Mouse (Mus musculus) kidney, adult 9 months (tissue): Measurements from ENCODE around the gene Fam221b.

Source experiments
- DNase-seq: peaks from one replicate; pipeline ENCODE4 v3.0.0; 2022

The Fam221b gene

DNA sequence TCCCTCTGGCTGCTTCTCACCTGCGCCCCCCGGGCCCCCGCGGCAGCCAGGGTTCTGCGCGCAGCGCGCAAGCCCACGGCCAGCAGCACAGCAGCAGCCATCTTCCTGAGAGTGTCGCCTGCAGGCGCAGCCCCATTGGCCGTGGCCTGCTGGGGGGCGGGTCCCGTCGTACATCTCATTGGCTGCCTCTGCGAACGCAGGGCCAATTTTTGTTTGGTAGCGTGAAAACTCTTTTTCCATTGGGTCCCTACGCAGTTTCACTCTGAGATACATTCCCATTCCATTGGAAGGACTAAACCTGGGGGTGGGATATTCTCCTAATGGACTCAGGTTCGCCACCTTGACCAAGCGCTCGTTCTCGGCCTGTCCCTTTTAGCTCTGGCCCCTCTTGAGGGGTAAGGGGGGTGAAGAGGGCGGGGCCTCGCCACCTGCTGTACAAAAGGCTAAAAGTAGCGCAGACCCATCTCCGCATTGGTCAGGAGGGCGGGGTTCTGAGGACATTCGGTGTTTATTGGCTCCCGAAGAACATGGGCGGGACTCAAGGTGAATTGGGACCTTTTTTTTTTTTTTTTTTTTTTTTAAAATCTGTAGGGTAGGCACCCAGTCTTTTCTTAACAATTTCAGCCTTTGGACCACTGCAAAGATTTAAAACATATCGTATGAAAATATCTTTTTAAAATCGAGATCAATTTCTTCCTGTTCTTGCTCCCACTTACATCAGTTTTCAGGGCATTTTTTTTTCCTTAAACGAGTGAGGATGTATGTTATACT is 12.4 kb downstream of the Fam221b start, which contains the start of gene Hint2:
TSS of gene Hint2 (minus strand) at position 128 of the 771 bp plus-strand sequence.
- peak; percentile 99 for DNase-seq

DNA sequence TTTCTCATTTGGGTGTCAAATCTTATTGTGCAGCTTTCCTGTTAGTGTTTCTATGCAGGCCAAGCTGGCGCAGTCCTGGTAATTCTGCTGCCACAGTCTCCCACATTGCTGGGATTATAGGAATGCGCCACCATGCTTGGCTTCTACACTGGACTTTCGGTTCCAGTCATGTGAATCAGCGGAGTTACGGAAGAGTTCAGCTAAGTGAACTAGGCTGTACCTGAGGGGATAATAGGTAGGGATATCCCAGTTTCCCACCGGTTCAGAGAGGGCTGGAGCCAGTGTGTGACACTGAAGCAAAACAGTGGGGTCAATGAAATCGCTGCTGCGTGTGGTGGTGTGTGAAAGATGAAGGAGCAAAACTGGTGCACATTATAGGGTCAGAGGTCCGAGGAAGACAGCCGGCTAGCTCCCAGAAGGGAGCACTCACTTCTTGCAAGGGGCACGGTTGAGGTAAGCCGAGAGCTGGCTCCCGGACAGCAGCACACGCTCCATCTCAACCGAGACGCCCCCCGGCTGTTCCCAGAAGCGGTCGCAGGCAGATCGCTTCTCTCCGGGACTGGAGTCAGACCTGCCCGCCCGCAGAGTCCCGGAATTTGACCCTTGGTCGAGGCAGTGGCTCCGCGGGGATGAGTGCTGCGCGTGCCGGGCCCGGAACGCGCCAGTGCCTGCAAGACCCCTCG is 13.1 kb downstream of the Fam221b start:
- peak; percentile 75 for DNase-seq

DNA sequence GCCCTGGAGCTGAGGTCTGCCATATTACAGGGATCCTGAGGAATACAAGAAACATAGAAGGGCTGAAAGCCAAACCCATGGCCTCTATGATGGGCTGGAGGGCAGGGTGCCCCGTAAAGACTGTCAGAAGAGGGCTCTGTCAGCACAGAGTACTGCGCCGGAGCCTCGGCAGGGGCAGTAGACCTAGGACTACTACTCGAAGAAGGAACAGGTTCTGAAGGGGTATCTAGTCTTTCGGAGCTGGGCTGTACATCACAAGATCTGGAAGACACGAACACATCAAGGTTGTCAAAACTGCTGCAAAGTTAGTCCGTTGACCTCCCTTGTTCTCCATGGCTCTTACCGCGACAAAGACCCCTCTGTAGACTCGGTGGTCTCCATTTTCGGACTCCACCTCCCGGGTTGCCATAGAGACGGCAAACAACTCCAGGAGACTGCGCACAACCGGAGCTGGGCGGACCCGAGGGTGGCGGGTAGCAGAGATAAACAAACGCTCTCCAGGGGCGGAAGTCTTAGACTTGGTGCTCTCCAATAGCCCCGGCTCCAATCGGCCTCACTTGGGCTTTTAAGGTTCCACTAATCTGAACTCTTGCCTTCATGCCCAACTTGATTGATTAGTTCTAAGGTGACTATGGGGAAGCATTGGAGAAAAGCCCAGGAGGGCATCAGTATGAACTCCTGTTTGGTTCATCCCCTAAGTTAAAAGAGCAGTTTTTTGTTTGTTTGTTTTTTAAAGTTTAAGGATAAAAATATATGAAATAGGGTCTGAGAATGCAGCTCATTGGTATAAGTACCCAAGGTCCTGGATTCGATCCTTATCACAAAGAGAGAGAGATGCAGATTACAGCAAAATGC is 15.6 kb downstream of the Fam221b start, which contains the start of gene Spag8:
TSS of gene Spag8 (minus strand) at position 434 of the 855 bp plus-strand sequence.
- DNase-seq = no peak

DNA sequence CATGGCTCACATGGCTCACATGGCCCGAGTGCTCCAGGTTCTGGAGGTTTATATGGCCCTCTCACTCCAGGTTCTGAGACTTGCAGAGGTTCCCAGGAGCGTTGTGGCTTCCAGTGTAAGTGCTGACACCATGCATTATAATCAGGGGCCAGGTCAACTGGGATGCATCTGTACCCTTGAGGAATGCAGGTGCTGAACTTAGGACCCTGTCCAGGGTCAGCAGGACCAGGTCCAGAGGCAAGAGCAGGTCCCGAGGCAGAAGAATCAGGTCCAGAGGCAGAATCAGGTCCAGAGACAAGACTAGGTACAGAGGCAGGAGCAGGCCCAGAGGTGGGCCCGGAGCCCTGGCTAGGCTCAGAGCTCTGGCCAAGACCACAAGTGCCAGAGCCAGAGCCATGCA is 16.2 kb downstream of the Fam221b start:
- DNase-seq = peak; percentile 84

DNA sequence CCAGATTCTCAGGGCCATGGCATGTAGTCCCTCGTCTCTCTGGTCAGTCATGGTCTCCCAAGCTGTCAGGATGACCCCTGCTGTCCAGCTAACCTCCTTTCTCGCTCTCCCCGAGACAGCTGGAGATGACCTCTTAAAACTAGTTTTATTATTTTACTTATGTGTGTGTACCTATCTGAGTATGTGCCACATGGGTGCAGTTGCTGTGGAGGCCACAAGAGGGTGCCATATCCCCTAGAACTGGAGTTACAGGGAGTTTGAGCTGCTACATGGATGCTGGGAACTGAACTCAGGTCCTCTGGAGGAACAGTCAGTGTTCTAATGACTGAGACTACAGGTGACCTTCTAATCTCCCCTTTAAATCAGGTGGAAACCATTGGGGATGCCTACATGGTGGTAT is 19.2 kb downstream of the Fam221b start:
- DNase-seq = no peak

DNA sequence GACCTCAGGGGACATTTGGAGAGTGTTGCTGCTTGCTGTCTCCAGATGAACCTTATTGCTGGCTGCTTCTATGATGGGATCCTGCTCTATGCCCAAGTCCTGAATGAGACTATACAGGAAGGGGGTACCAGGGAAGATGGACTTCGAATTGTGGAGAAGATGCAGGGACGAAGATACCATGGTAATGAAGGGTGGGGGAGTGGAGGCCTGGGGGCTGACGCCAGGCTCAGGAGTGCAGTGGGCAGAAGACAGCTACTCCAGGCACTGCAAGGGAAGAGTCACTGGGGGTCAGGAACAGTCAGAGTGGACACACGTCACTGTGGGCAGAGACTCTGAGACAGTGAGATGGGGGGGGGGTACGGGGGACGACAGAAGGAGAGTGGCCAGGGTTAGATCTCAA is 28.5 kb downstream of the Fam221b start:
- DNase-seq = no peak

DNA sequence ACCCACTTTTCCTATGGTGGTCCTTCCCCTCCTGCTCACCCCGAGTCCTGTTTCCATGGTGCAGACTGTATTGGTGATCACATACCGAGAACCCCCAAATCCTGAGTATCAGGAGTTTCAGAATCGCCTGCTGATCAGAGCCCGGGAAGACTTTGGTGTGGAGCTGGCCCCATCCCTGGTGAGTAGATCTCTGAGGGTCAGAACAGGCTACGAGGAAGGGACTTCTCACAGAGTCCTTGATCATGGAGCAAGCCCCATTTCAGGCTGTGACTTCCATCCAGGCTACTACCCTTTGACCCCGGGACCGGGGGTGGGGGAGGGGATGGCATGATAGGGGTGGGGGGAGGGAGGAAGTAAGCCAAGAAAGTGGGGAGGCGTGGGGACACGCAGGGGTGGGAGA is 28.9 kb downstream of the Fam221b start:
- no peak for DNase-seq

DNA sequence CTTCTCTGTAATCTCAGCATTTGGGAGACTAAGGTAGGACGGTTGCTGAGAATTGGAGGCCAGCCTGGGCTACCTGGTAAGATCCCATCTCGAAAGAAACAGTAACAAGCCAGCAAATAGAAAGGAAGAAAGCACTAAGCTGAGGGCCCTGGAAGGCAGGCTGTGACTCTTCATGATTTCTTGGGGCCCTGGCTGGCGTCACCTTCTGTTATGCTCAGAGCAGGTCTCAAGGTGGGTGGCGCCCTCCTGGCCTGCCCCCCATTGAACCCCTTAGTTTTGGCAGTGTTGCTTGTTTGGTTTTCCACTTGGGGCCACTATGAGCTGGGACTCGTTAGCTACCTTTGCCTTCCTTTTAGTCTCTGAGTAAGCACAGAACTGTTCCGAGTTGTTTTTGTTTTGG is 32.2 kb downstream of the Fam221b start:
- no peak for DNase-seq

DNA sequence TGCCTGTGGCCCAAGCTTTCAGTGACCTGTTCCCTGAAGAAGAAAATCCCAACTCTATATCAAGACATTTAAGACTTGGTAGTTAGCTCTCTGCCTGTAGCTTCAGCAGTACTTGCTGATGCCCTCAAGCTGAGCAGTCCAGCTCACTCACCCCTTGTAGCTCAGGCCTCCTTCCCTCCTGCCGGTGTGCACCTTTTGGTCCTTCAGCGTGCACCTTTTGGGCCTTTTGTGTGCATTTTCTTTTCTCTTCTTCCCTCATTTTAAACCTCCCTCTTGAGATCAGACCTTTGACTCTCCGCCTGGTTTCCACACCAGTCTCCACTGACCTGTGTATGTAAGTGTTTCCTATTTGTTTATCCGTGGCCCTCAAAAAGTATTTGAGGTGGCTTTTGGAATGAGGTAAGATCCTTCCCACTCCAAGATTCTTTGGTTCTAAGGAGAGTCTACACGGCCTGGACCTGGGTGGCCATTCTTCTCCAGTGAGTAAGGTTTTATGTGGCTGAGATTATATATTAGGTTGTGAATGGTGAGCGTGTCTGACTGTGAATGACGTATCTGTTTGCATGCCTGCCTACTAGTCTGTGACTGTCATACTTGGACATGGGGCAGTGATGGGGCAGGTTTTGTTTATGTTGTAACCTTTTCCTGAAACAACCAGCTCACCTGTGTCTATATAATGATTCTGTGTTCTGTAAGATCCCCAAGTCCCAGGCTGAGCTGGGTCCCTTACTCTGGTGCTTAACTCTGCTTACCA is 34.1 kb downstream of the Fam221b start:
- no peak for DNase-seq

DNA sequence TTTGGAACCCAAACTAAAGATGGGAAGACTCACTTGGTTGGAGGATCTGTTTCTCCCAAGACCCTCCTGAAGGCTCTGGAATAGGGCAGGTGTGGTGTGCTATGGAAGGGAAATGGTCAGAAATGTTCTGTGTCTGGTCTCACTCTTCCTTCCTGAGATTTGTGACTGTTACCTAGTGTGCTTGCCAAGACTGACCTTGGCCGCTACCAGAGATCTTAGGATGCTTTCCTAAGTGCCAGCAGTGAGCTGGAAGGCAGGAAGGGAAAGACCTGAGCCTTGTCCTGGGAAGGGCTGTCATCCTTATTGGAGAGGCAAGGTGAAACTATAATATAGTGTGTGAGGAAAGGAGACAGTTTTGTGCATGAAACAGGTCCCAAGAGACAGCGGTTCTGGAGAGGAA is 35.2 kb downstream of the Fam221b start:
- no peak for DNase-seq

DNA sequence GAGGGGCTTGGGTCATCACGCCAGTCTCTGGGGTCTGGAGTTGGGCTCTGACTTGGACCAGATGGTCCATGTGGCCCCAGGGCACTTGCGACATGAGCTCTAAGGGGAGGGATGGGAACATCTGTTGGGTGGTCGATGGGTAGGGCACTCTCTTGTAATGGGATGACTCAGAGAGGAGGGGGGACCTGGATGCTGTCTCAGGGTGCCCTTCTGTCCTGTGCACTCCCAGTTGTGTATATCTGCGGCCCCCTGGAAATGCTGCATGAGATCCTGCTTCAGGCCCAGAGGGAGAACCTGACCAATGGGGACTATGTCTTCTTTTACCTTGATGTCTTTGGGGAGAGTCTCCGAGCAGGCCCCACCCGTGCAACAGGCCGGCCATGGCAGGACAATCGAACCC is 35.6 kb downstream of the Fam221b start:
- no peak for DNase-seq

DNA sequence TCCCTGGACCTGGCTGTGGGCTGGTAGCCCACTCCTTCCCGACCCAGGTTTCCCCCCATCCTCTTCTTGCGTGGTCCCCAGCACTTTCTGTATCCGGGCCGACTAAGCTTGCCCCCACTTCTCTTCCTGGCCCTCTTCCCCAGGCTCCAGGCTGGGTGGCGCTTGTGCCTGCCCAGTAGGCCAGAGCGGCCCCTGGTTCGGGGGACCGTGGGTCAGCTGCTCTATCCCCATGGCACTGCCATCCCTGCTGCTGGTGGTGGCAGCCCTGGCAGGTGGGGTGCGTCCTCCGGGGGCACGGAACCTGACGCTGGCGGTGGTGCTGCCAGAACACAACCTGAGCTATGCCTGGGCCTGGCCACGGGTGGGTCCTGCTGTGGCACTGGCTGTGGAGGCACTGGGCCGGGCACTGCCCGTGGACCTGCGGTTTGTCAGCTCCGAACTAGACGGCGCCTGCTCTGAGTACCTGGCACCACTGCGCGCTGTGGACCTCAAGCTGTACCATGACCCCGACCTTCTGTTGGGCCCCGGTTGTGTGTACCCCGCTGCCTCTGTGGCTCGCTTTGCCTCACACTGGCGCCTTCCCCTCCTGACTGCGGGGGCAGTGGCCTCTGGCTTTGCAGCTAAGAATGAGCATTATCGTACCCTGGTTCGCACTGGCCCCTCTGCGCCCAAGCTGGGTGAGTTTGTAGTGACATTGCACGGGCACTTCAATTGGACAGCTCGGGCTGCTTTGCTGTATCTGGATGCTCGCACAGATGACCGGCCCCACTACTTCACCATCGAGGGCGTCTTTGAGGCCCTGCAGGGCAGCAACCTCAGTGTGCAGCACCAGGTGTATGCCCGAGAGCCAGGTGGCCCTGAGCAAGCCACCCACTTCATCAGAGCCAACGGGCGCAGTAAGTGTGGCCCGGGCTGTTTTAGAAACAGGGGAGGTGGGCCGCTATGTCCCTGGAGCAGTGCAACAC is 36.7 kb downstream of the Fam221b start:
- peak; percentile 33 for DNase-seq

DNA sequence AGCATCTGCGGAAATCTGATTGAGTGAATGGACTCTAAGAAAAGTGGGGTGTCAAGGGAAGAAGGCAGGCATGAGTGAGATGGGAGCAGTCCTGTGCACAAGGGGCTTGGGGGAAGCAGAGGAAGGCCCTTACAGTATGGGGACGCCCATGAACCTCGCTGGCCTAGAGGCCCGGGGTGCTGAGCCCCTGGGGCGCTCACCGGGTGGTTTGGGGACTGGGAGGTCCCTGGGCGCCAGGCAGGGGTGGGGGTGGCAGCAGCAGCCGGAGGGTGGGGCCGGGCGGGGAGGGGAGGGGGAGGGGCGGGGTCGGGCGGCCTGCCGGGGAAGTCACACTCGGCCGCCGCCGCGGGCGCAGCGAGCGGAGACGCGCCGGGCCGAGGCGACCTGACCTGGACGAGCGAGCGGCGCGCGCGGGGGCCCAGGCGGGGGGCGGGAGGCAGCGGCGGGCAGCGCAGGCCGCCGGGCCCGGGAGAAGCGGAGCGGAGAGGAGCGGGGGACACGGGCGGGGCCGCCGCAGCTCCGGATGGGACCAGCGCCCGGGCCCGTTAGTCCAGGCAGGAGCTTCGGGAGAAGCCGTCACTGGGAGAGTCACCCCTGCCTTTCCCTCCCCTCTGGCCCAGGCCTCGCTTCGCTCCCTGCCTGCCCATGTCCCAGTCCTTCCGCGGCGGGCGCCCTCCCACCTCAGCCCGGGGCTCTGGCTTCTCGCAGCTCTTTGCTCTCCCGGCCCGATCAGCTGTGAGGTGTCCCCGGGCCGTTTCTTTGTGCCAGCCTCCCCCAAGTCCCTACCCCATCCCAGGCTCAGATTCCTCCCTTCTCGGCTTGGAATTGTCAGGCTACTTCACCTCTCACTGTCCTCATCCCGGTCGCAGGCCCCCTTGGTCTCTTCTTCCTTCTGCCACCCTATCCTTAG is 37.6 kb downstream of the Fam221b start, which contains the start of gene Npr2:
TSS of gene Npr2 (plus strand) at position 890 of the 910 bp plus-strand sequence.
- DNase-seq = no peak

DNA sequence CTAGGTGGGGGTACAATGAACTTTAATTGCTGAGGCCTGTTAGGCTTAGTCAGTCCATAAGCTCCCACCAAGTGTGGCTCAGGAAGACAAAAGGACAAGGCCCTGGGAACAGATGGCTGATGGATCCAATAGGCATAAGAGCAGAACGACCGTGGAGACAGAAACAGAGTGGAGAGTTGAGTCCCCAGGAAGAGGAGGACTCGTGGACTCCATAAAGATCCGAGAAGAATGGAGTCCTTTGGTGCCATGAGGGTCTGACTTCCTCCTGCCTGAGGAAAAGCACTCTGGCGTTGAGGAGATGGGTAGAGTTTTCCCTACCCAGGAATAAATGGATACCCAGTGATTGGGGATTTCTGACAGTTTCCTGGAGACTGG is 38.3 kb downstream of the Fam221b start:
- DNase-seq = no peak

DNA sequence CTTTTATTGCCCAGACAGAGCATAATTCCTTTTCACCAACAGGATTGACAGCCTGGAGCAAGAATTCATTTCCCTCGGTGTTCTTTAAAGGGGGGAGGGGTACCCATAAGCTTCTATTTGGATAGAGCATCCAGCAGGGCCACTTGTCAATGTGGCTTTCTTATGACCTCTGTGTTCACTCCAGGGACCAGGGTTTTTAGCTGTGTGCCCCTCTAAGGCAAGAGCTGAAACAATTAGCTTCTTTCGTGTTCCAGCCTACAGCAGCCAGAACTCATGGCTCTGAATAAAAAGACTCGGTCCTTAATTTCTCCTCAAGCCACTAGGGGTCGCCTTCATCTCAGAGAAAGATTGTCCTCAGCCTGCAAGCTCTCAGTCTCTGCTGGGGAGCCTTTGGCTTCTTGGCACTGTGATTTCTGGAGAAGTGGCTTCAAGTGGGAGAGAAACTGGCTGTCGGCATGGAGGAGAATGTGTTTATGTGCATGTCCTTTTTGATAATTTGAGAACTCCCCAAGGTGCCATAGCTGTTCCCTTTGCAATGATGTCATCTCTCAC is 38.8 kb downstream of the Fam221b start:
- peak; percentile 94 for DNase-seq

DNA sequence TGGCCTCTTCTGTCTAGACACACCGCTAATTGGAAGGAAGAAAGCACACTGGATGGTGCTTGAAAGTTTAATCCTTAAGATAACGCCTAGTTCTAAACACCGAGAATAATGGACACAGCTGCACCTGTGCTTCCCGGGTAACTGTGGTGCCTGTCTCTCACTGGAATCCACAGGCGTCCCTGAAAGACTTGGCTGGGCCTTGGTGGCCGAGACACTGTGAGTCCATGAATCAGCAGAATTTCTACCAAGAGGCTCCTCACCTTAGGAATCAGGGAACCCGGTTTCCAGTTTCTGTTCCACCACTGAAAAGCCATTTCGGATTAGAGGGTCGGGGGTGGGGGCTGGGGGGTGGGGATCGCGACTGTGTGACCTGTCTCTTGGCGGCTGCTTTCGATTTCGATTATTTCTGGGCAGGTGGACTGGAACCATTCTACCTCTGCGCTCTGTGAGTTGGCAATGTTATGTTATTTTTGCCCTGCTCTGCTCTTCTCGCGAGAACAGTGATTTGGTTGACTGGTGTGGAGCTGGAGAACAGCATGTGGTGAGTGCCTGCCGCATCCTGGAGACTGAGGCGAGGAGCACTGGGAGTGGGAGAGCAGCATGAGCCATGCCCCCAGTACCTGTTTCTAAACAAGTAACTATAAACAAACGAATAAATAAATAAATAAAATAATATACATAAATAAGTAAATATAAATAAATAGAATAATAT is 39.7 kb downstream of the Fam221b start:
- no peak for DNase-seq

DNA sequence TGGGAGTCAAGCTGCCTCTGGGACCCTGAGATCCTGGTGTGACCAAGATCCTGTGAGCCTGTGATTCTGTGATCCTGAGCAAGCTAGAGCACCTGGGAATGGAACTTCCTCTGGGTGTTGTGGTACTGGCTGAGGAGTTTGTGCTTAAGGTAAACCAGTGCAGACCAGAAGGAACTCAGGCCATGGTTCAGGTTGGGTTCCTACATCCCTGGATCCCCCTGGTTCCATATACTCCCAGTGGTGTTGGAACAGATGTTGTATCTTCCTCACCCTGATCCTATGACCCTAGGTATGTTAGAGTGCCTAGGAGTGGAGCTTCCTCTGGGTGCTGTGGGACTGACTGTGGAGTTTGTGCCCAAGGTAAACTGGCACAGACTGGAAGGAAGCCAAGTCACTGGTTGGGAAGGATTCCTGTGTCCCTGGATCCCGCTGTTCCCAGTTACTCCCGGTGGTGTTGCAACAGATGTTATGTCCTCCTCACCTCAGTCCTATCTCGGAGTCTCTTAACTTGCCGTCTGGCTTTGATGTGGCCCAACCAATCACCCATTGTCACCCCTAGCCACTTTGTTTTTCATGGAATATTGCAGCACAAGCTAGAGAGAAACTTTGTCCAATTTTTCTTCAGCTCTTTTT is 48.7 kb downstream of the Fam221b start:
- no peak for DNase-seq

DNA sequence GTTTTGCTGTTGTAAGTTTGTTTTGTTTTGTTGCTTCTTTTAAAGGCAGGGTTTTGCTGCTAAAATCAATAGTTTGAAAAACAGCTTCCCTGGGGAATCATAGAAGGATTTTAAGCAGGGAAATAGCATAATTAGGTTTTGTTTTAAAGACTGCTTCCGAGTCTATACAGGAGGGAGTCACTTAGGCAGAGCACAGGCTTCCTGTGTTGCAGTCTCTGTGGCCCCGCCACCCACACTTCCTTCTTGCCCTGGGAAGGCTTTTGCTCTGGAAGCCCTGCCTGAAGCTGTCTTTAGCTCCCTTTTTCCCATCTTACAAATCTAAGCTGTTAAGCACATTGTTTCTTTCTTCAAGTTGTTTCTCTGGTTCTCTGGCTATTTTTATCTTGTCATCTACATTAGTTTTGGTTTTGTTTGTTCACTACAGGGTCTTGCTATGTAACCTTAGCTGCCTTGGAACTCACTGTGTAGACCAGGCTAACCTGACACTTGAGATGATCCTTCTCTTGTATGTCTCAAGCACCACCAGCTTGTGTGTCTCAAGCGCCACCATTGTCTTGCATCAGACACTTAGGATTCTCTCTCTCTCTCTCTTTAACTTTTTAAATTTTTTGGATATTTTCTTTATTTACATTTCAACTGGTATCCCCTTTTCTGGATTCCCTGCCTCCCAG is 55.8 kb downstream of the Fam221b start:
- no peak for DNase-seq
